Mouse (Mus musculus) embryonic facial prominence, embryonic 13.5 days (tissue): ENCODE data around the gene Rbl2. TPM values are rescaled to one million over a fixed set of nuclear protein-coding genes. Genes with fewer than 3 reads are reported as not detected.
A peak's percentile ranks its signal among the peaks of the same experiment; 100 is the strongest.

Experiments
- ATAC-seq: fragments of 200-750 bp; cut with Nextera tagmentation; 2 replicates; pipeline ENCODE4 v1.8.0; 2017; ENCODE audit warnings: low read depth; ENCODE audit not compliant: insufficient number of reproducible peaks, insufficient read depth, low FRiP score, low TSS enrichment
- H3K27ac ChIP-seq: fragments of 300-500 bp; sonication (generic); 2 replicates; pipeline ENCODE4 v1.5.1; 2015; ENCODE audit warnings: moderate library complexity, mild to moderate bottlenecking, inconsistent platforms
- H3K27me3 ChIP-seq: fragments of 300-500 bp; sonication (generic); 2 replicates; pipeline ENCODE4 v1.6.1; 2015; ENCODE audit warnings: mild to moderate bottlenecking, inconsistent platforms
- H3K36me3 ChIP-seq: fragments of 300-500 bp; sonication (generic); 2 replicates; pipeline ENCODE4 v1.6.1; 2015; ENCODE audit warnings: mild to moderate bottlenecking, inconsistent platforms
- H3K4me1 ChIP-seq: fragments of 300-500 bp; sonication (generic); 2 replicates; pipeline ENCODE4 v1.6.1; 2015; ENCODE audit warnings: inconsistent platforms
- H3K4me2 ChIP-seq: fragments of 300-500 bp; sonication (generic); 2 replicates; pipeline ENCODE4 v1.6.1; 2015; ENCODE audit warnings: moderate library complexity, mild to moderate bottlenecking, inconsistent platforms
- H3K4me3 ChIP-seq: fragments of 300-500 bp; sonication (generic); 2 replicates; pipeline ENCODE4 v1.5.1; 2015; ENCODE audit warnings: mild to moderate bottlenecking, inconsistent platforms
- H3K9ac ChIP-seq: fragments of 300-500 bp; sonication (generic); 2 replicates; pipeline ENCODE4 v1.6.1; 2015; ENCODE audit warnings: mild to moderate bottlenecking, inconsistent platforms
- H3K9me3 ChIP-seq: fragments of 300-500 bp; sonication (generic); 2 replicates; pipeline ENCODE4 v1.6.1; 2016; ENCODE audit warnings: inconsistent platforms
- WGBS: fragments of 180-500 bp; shearing (Covaris S2); methylation state at CpG from one replicate; pipeline ENCODE4 v1.1.7; 2015; ENCODE audit warnings: mixed read lengths; 5-methylcytosine and 5-hydroxymethylcytosine counted together
- polyA plus RNA-seq: library from polyadenylated mRNA; unstranded; fragments of >200 nt; fragmentation: Nextera tagmentation; extraction: Ambion mirVana; gene quantifications from 2 replicates; pipeline ENCODE4 v1.2.1, GENCODE M21; 2015

Rbl2 gene
- polyA plus RNA-seq, 1 experiment from 2014 or later = 16.5 TPM

GRCm38 (mm10) chr8:91065179-91065578 lies 4.7 kb upstream of the Rbl2 start:
- Histone ChIP-seq H3K27me3 (no peaks in the 10 kb centered on the region), H3K36me3 (no peaks in the 10 kb centered on the region), H3K4me3 (no peak overlapping the region), H3K9me3 (no peaks in the 10 kb centered on the region), H3K27ac (no peak overlapping the region), H3K4me2 (no peak overlapping the region), H3K4me1 (peaks cover 7% of the 10 kb centered on the region), H3K9ac (no peak overlapping the region)
- no peak for ATAC-seq
- 65% methylated on average over 4 of the region's 4 CpGs for WGBS

DNA sequence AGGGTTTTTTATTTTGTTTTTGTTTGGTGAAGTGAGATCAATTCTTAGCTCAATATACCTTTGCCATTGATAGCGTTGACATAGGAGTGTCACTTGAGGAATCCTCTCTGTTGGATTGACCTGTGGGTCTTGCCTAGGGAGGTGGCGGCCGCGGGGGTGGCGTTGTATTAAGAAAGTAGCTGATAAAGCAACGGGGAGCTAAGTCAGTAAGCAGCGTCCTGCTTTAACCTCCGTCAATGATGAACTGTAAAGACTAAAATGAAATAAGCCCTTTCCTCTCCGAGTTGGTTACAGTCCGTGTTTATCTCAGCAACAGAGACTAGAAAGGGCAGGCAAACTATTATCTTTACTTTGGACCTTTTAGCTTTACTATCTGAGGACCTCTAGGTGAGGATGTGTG lies 450 bp upstream of the Rbl2 start:
- Histone ChIP-seq H3K4me2 (peak overlapping the region; percentile 59), H3K27ac (no peak overlapping the region), H3K36me3 (peaks cover 6% of the 10 kb centered on the region; the same call in 1 of the 2 replicates), H3K4me3 (peak overlapping the region; percentile 87), H3K4me1 (peaks cover 12% of the 10 kb centered on the region), H3K27me3 (no peaks in the 10 kb centered on the region), H3K9ac (peak overlapping the region; percentile 89), H3K9me3 (no peaks in the 10 kb centered on the region)
- no peak for ATAC-seq
- WGBS = 11% methylated on average over 10 of the region's 10 CpGs

- ATAC-seq = peak; percentile 80
- Histone ChIP-seq H3K27ac (peak overlapping the region; percentile 82), H3K9me3 (no peaks in the 10 kb centered on the region), H3K36me3 (peaks cover 11% of the 10 kb centered on the region), H3K4me3 (peak overlapping the region; percentile 87), H3K9ac (peak overlapping the region; percentile 89), H3K4me2 (peak overlapping the region; percentile 59), H3K4me1 (peaks cover 12% of the 10 kb centered on the region), H3K27me3 (no peaks in the 10 kb centered on the region)
- WGBS = under 1% methylated on average over 34 of the region's 34 CpGs
These were observed 510 bp downstream of the Rbl2 start for GRCm38 (mm10) chr8:91070275-91070859.

DNA sequence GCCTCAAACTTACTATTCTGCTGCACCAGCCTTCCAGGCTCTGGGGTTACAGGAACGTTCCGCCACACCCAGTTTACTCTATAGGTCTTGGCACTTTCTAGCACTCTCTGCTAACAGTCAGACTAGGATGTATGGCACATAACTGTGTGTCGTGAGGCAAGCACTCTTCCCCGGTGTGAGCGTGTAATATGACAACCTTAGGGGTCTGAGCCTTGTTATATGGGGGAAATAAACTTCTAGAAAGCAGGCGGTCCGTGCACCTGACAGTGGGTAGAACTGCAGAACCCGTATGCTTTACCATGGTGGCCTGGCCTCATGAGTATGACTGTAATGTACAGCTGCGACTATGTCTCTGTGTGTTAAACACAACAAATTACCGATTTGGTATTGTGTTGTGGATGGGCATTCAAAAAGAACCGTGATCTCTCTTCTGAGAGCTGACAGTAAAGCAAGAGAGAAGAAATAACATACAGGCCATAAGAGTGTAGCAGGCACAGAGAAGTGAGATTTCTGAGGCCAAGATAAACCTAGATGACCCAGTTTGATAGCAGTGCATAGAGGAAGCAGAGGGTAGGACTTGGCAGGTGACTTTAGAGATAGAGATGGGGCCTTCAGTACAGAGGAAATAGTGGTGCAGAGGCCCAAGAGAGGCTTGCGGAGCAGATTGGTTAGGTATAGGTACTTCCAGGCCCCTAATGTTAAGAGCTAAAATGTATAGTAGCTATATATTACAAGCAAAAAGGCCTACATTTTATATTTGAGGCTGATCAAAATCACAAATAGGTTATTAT lies 7.4 kb downstream of the Rbl2 start:
- no peaks in the 10 kb centered on the region for H3K9me3 ChIP-seq

GRCm38 (mm10) chr8:91079678-91080077 lies 9.8 kb downstream of the Rbl2 start:
- H3K36me3 ChIP-seq = peaks cover 36% of the 10 kb centered on the region
- H3K4me2 ChIP-seq = no peak overlapping the region
- WGBS = 92% methylated on average over 2 of the region's 2 CpGs
- no peaks in the 10 kb centered on the region for H3K9me3 ChIP-seq
- no peak for ATAC-seq
- H3K4me1 ChIP-seq = no peaks in the 10 kb centered on the region
- no peak overlapping the region for H3K27ac ChIP-seq
- no peak overlapping the region for H3K4me3 ChIP-seq
- no peak overlapping the region for H3K9ac ChIP-seq
- H3K27me3 ChIP-seq = no peaks in the 10 kb centered on the region

More for the DNA sequence above, 7.4 kb downstream of the Rbl2 start:
- peaks cover 37% of the 10 kb centered on the region for H3K36me3 ChIP-seq
- H3K4me1 ChIP-seq = no peaks in the 10 kb centered on the region
- no peak overlapping the region for H3K9ac ChIP-seq
- no peak overlapping the region for H3K4me2 ChIP-seq
- 91% methylated on average over 12 of the region's 12 CpGs for WGBS
- no peak for ATAC-seq
- no peak overlapping the region for H3K4me3 ChIP-seq
- no peaks in the 10 kb centered on the region for H3K27me3 ChIP-seq
- H3K27ac ChIP-seq = no peak overlapping the region

DNA sequence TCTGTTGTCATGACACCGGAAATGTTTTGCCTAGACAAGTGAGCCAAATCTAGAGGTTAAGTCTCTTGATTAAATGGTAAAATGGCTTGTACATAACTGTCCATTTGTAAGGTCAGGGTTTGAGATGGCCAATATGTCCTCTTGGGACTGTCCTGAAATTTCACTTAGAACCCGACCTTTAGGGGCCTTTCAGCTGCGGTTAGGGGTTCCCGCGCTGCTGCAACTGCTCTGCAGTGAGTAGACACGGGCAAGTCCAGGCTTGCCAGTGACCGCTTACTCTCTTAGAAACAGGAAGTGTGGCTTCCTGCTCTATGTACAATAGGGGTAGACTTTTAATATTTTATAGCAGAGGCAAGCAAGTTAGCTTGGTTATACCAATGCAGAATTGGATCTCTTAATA lies 12.1 kb downstream of the Rbl2 start:
- H3K9me3 ChIP-seq = no peaks in the 10 kb centered on the region
- H3K27me3 ChIP-seq = no peaks in the 10 kb centered on the region
- WGBS = 75% methylated on average over 7 of the region's 7 CpGs
- H3K27ac ChIP-seq = no peak overlapping the region
- H3K9ac ChIP-seq = no peak overlapping the region
- H3K36me3 ChIP-seq = peaks cover 43% of the 10 kb centered on the region
- ATAC-seq = no peak
- H3K4me3 ChIP-seq = no peak overlapping the region
- no peak overlapping the region for H3K4me2 ChIP-seq
- H3K4me1 ChIP-seq = no peaks in the 10 kb centered on the region

- H3K4me2 ChIP-seq = no peak overlapping the region
- no peak overlapping the region for H3K4me3 ChIP-seq
- H3K36me3 ChIP-seq = peaks cover 46% of the 10 kb centered on the region
- H3K27me3 ChIP-seq = no peaks in the 10 kb centered on the region
- ATAC-seq = no peak
- H3K9ac ChIP-seq = no peak overlapping the region
- no peaks in the 10 kb centered on the region for H3K9me3 ChIP-seq
- WGBS = 90% methylated on average over 12 of the region's 12 CpGs
- H3K27ac ChIP-seq = no peak overlapping the region
- no peaks in the 10 kb centered on the region for H3K4me1 ChIP-seq
These were observed 12.6 kb downstream of the Rbl2 start for GRCm38 (mm10) chr8:91082428-91082827.

DNA sequence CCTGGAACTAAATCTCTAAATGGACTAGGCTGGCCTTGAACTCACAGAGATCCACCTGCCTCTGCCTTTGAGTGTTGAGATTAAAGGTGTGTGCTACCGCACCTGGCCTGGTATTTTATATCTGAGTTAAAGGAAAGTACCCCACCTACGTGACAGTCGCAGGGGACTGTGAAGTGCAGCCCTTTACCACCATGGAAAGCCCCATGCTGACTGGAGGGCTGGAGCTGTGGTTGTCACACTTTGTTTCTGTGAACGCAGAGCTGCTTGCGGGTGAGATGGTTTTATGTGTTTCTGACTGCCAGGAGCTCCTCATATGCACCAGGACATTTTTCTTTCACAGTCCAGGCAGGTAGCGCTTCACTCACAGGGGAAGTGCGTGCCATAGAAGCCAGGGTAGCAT lies 18.6 kb downstream of the Rbl2 start:
- H3K9ac ChIP-seq = no peak overlapping the region

GRCm38 (mm10) chr8:91089601-91090000 lies 19.7 kb downstream of the Rbl2 start:
- Histone ChIP-seq H3K4me3 (no peak overlapping the region), H3K36me3 (peaks cover 64% of the 10 kb centered on the region)
- WGBS = 91% methylated on average over 2 of the region's 2 CpGs

More for the DNA sequence above, 18.6 kb downstream of the Rbl2 start:
- no peak for ATAC-seq
- 93% methylated on average over 7 of the region's 7 CpGs for WGBS
- Histone ChIP-seq H3K36me3 (peaks cover 63% of the 10 kb centered on the region), H3K4me2 (no peak overlapping the region), H3K4me1 (no peaks in the 10 kb centered on the region), H3K4me3 (no peak overlapping the region), H3K9me3 (no peaks in the 10 kb centered on the region), H3K27me3 (no peaks in the 10 kb centered on the region), H3K27ac (no peak overlapping the region)

DNA sequence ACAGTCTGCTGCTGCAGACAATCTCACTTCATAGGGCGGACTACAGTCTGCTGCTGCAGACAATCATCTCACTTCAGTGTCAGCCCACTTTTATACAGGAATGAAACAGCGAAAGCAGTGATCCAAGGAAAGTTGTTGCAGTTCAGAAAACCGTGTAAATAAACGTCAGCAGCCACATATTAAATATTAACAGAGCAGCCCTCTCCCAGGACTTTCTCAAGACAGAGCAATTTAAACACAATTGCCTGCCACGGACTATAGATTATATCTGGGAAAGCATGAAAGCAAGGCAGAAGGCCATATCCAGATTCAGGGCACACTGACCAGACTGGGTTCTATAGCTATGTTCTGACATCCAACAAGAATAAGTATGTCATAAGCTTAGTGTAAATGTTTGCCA lies 24.3 kb downstream of the Rbl2 start:
- Histone ChIP-seq H3K9ac (no peak overlapping the region), H3K4me3 (no peak overlapping the region), H3K27ac (no peak overlapping the region), H3K27me3 (no peaks in the 10 kb centered on the region), H3K36me3 (peaks cover 61% of the 10 kb centered on the region), H3K9me3 (no peaks in the 10 kb centered on the region), H3K4me1 (no peaks in the 10 kb centered on the region), H3K4me2 (no peak overlapping the region)
- WGBS = 88% methylated on average over 5 of the region's 5 CpGs
- ATAC-seq = no peak

More at GRCm38 (mm10) chr8:91089601-91090000, 19.7 kb downstream of the Rbl2 start:
- Histone ChIP-seq H3K4me2 (no peak overlapping the region), H3K27me3 (no peaks in the 10 kb centered on the region), H3K9ac (no peak overlapping the region), H3K27ac (no peak overlapping the region), H3K4me1 (no peaks in the 10 kb centered on the region), H3K9me3 (no peaks in the 10 kb centered on the region)
- no peak for ATAC-seq

GRCm38 (mm10) chr8:91098106-91098505 lies 28.2 kb downstream of the Rbl2 start:
- Histone ChIP-seq H3K9ac (no peak overlapping the region), H3K4me1 (no peaks in the 10 kb centered on the region), H3K9me3 (no peaks in the 10 kb centered on the region), H3K4me2 (no peak overlapping the region), H3K4me3 (no peak overlapping the region), H3K27me3 (no peaks in the 10 kb centered on the region), H3K36me3 (peaks cover 61% of the 10 kb centered on the region), H3K27ac (no peak overlapping the region)
- ATAC-seq = no peak
- WGBS = 93% methylated on average over 6 of the region's 6 CpGs

- no peak overlapping the region for H3K27ac ChIP-seq
- no peak overlapping the region for H3K4me2 ChIP-seq
- H3K4me1 ChIP-seq = 0 out of 2 replicates have a peak, but pooled peaks cover 7% of the 10 kb centered on the region
- 91% methylated on average over 12 of the region's 12 CpGs for whole genome bisulfite sequencing
- H3K36me3 ChIP-seq = peaks cover 49% of the 10 kb centered on the region
- no peaks in the 10 kb centered on the region for H3K9me3 ChIP-seq
- H3K27me3 ChIP-seq = no peaks in the 10 kb centered on the region
- no peak overlapping the region for H3K4me3 ChIP-seq
- H3K9ac ChIP-seq = no peak overlapping the region
- ATAC-seq = no peak
These were observed 36.4 kb downstream of the Rbl2 start for GRCm38 (mm10) chr8:91106271-91106670.
